Mouse (Mus musculus): ENCODE measurements at regions not wholly inside any gene's neighbourhood (a gene's known extent, or its start where the extent isn't known, plus 50 kb on each side); places are given as distances from the start of the nearest gene placed in this dataset.

DNA sequence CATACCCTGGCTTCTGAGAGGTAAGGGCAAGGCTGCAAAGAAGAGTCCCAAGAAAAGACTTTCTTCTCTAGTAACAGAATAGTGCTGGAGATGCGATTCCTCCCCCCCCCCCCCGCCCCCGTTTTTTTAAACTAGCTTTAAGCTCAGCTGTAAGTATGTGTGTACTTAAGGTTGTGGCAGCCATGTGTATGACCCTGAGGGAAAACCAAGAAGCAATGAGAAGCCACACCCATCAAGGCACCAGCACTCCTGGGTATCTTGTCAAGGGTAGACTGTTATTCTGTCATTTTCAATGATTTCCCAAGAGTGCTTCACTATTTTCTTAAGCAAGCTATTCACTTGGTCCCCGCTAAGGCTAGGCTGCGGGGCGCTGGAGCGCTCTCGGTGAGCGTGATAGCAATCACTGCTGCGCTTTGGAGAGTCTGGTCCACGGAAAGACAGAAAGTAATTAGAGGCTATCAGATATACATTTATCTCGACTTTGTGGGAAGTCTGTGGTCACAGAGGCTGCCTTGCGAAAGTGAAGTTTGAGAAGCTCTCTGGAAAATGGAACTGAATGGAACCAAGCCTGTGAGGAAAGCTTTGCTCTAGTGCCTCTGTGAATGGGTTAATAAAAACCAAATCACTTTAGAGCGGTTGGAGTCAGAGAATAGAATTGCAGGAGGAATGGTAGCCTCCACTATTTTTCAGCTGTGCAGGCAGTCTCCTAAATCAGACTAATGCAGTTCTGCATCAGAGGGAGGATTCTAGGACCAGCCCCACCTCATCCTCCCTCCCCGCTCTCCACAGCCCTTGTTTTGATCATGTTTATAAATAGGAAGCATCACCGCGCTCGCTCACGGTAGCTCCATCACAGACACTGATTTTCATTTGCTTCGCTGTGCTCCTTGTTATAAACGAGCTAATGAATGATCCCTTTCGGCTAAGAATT is 114.8 kb upstream of the Bmp2 start:
- DNase-seq, result no peak

GRCm38 (mm10) chr2:133438018-133438417 is 113.9 kb upstream of the Bmp2 start:
- no peak for DNase-seq

DNA sequence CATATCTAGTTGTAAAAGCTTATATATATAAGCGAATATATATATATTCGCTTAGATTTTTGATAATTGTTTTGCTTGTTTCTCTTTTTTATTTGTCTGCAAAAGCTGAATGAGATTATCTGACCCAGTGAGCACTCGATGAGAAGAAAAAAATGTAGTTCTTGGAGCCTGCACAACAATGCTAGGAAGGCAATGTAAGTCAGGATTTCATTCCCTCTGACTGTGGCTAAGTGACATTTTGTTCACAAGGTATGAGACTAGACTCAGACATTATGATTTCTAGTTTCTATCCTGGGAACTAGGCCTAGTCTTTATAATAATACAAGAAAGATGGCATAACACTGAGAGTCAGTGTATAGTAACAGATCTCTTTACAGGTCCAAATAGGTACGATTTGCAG is 108.9 kb upstream of the Bmp2 start:
- DNase-seq, result no peak

- no peak for DNase-seq
These were observed 108.5 kb upstream of the Bmp2 start for GRCm38 (mm10) chr2:133443490-133443889.

DNA sequence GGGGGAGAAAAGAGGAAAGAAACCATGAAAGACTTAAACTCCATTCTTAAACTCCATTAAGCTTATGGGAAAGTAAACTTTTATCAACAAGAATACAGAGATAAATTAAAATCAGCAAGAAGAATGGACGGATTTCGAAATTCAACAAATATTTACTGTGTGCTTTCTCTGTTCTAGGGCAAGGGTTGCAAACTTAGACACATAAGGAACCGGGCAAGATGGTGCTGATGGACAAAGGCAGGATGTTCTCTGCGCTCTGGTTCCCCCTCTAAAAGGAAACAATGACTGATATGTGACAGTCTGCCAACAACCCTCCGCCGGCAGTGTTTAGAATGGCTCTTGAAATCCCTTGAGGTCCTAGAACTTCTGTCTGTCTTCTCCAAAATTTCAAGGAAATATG is 99.0 kb upstream of the Bmp2 start:
- no peak for DNase-seq

GRCm38 (mm10) chr2:133455484-133456170 is 96.3 kb upstream of the Bmp2 start:
- DNase-seq, result no peak

DNA sequence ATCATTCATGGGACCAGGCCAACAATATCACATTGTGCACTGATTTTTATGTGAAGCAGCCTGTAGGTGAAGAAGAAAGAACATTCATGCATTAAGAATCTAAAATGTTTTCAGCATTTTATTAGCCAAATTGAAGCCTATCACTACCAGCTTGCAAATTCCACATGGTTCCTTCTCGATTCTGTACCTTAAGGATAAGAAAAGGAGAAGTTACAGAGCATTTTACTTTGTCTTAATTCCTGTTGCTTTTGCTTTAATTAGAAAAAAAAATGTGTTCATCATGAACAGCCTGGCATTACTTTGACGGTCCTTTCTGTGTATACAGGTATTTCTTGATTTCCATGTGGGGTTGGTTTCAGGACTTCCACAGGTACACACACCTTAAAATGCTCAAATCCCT is 95.2 kb upstream of the Bmp2 start:
- DNase-seq, result no peak

- DNase-seq, result no peak
These were observed 93.2 kb upstream of the Bmp2 start for GRCm38 (mm10) chr2:133458735-133459134.

DNA sequence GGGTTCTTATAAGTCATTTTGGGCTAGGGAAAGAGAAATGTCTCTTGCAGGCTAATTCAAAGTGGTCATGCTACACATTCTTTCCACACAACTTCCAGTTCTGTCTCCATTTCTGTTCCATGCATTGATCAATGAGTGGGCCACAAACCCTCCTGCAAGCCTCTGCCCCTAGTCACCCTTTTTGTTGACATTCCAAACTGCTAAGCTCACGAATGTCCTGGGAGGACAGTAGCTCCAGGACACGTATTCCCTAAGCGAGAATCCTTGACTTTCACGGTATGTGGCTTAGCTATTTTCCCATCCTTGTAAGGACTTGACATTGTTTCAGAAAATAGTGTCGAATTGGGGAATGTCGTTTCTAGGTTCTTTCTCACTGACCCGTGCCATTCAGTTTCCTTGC is 91.1 kb upstream of the Bmp2 start:
- DNase-seq, result no peak

- no peak for DNase-seq
These were observed 89.6 kb upstream of the Bmp2 start for GRCm38 (mm10) chr2:133462378-133462777.

- DNase-seq, result no peak
These were observed 84.5 kb upstream of the Bmp2 start for GRCm38 (mm10) chr2:133467170-133468168.

GRCm38 (mm10) chr2:133472966-133473744 is 78.8 kb upstream of the Bmp2 start:
- no peak for DNase-seq

DNA sequence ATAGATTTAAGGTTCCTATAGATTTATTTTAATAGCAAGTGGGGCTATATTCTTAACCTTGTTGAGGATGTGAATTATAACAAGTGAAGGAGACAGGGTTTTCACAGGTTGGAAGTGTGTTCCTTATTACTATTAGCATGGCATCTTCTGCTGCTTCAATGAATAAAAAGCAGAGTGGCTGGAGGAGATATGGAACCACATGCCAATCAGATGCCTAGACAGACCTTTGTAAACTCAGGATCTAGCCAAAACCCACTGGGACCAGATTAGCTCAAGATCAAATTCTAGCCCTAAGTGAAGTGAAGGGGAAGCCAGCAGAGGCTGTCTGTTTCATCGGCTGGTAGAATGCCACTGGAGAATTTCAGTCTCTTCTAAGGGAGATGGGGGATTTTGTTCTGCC is 77.8 kb upstream of the Bmp2 start:
- no peak for DNase-seq

DNA sequence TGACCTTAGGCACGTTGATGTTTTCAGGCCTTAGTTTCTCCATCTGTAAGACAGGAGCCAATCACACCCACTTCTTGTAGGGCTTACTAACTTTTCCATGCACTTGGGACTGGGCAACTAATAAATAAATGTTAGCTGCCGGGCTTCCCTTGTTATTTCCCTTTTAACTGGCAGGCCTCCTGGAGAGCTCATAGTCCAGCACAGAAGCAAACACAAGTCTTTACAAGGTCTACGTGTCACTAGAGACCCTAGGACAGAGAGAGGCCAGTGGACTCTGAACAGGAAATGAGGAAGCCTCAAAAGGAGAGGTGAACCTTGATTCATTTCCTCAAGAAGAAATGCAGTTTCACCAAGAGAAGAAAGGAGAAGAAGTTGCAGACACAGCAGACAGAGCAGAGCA is 71.1 kb upstream of the Bmp2 start:
- DNase-seq, result no peak

GRCm38 (mm10) chr2:133481305-133481704 is 70.7 kb upstream of the Bmp2 start:
- no peak for DNase-seq

DNA sequence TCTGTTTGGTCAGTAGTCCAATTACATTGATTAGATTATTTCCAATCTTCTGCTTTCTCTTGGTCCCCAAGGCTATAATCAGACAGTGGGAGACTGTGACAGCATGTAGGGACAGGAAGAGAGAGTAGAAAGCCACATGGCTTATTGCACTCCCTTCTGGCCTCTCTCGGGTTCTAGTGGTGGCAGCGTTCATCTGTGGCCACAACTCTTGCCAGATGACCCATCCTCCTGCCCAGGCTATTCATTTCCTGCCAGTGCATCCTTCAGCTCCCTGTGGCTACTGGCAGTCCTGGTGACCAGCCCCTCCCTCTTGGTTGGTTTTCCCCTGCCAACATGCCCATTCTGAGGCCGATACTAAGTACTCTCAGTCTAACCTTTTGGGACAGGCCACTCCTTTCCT is 70.2 kb upstream of the Bmp2 start:
- DNase-seq, result no peak

- DNase-seq, result no peak
These were observed 56.5 kb upstream of the Bmp2 start for GRCm38 (mm10) chr2:133495443-133495842.

DNA sequence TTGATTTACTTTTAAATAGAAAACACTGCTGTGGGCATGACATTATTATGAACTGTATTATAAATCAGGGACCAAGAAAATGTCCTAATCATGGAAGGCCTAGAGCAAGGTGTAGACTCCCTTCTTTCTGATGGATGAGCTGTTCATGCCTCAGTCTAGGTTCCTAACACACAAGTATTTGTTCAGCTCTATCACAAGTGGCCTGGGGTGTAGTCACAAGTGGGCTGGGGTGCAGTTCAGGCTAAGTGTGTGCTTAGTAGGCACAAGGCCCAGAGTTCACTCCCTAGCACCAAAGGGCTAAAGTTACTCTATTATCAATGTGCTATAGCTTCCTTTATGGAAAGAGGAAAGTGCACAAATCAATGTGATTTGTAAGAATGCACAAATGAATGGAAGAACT is 55.6 kb upstream of the Bmp2 start:
- DNase-seq, result no peak

DNA sequence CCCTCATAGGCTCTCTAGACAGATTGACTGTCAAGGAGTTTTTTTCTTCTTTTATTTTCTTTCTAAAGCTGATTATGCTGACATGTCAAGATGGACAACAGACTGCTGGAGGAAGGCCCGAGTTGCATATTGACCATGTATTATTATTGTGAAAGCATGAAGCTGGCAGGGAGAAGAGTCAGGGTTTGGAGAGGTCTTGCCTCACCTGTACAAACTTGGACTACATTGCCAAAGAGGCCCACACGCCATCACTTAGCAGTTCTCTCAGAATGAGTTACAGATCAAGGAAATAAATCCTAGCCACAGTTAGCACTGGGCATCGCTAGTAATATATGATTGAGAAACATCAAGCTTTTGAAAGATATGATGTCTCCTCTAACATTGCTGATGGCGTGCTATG is 54.9 kb upstream of the Bmp2 start:
- DNase-seq, result no peak

DNA sequence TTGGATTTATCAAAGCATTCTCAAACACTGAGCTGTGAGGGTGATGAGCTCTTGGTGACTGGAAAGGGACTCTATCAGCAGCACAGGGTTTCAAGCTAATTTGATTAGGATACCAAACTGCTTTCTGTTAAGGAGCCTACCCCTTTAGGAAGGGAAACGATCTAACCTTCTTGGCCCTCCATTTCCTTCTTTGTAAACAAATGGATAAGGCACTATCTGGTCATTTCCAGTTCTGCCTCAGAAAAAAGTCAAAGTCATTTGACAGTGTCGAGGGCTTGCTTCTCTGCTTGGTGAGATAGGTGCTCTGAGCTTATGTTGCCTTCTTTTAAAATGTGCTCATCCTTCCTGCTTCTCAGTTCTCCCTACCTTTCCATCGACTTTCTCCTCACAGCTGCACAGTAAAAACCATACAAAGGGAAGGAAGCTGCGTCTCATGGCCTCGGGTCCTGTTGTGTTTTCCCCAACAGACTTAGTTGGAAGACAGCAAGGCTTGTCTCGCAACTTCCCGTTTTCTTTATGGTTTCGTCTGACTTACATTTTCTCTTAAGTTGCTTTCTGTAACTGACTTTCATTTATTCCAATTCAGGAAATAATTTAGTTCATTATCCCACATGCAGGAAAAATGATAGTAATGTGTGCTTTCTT is 54.3 kb upstream of the Bmp2 start:
- no peak for DNase-seq

- DNase-seq, result no peak
These were observed 53.8 kb upstream of the Bmp2 start for GRCm38 (mm10) chr2:133498186-133498571.

All from gastrocnemius, postnatal 10 days (tissue).